9 mouse cellular contexts compared by ENCODE assay signal in the genomic region with DNA sequence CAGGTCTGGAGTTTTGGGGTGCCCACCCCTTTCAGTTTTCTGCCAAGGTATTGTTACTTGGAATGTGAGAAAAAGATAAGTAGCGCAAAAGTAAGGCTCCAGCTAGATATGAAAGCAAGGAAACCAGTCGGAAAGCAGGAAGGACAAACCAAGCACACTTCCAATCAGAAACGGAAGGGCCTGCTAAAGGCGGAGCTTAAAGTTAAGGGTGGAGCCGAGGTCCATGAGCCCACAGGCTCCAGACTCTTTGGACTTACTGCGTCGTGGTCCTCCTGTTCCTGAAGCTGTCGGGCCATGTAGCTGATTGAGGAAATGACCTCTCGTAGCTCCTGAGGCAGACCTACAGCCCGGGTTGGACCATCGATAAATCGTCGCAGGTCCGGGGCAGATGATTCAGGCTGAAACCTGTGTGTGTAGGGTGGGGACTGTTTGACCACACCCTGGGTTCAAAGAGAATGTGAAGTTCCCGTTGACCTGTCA. TPM values are rescaled to one million over a fixed set of nuclear protein-coding genes. Genes with fewer than 3 reads are reported as not detected.
A peak's percentile ranks its signal among the peaks of the same experiment; 100 is the strongest.
DNase-seq lines count a peak whose midpoint lies in the region; ATAC-seq lines count a peak whose summit lies in the region.
"Had no signal": no experiment of that assay in that cellular context is flagged by ENCODE, and none has a peak within 500 bp of the region (broad histone marks: within the 10 kb centered on the region; RNA-seq: fewer than 3 reads in every experiment).

No protein-coding gene starts in this region.

- no peaks in the 10 kb centered on the region for H3K36me3 ChIP-seq in embryonic facial prominence, embryonic 12.5 days
- H3K36me3 ChIP-seq in intestine, embryonic 16.5 days (ENCODE audit: control insufficient read depth, insufficient read depth, low read length) = no peaks in the 10 kb centered on the region

- no peaks in the 10 kb centered on the region for H3K9me3 ChIP-seq in embryonic facial prominence, embryonic 12.5 days
- H3K9me3 ChIP-seq in intestine, embryonic 16.5 days (ENCODE audit: control insufficient read depth, low read length) = no peaks in the 10 kb centered on the region

- H3K9ac ChIP-seq in embryonic facial prominence, embryonic 12.5 days = no peak overlapping the region
- H3K9ac ChIP-seq in intestine, embryonic 16.5 days (ENCODE audit: low read depth, low read length) = peak overlapping the region; percentile 9

- H3K4me2 ChIP-seq in embryonic facial prominence, embryonic 12.5 days (replicated peaks) = peak overlapping the region; percentile 6; the same call in 1 of the 2 replicates
- peak overlapping the region; percentile 53 for H3K4me2 ChIP-seq in intestine, embryonic 16.5 days (ENCODE audit: low read depth, low read length)

- no peak for ATAC-seq in embryonic facial prominence, embryonic 12.5 days (ENCODE audit: insufficient number of reproducible peaks, insufficient read depth, low FRiP score, low TSS enrichment)
- ATAC-seq in intestine, embryonic 16.5 days = peak; percentile 89

- no peaks in the 10 kb centered on the region for H3K4me1 ChIP-seq in embryonic facial prominence, embryonic 12.5 days
- no peaks in the 10 kb centered on the region for H3K4me1 ChIP-seq in intestine, embryonic 16.5 days (ENCODE audit: control insufficient read depth, insufficient read depth, low read length)

- H3K27ac ChIP-seq in embryonic facial prominence, embryonic 12.5 days = no peak overlapping the region
- no peak overlapping the region for H3K27ac ChIP-seq in intestine, embryonic 16.5 days (ENCODE audit: low read length)
- H3K27ac ChIP-seq: macrophage had no signal

- DNase-seq in adrenal gland, adult (ENCODE audit: inconsistent age in 2 of 2, low spot score in 1 of 2) = peak; percentile 42 to 77
- DNase-seq in adrenal gland, adult 8-10 months = no peak
- DNase-seq in lung, adult 18-20 months = peak; percentile 76 to 82
- DNase-seq in cerebellum, adult 11 months = no peak
- DNase-seq in cerebellum, postnatal 25 days = no peak
- DNase-seq in embryo, embryonic 9.5 days (ENCODE audit: extremely low spot score) = no peak

- H3K4me3 ChIP-seq in embryonic facial prominence, embryonic 12.5 days = no peak overlapping the region
- peak overlapping the region; percentile 20 for H3K4me3 ChIP-seq in intestine, embryonic 16.5 days (ENCODE audit: low read length)

- WGBS in embryonic facial prominence, embryonic 12.5 days = 44% methylated on average over 15 of the region's 15 CpGs
- 30% methylated on average over 15 of the region's 15 CpGs for WGBS in intestine, embryonic 16.5 days

- peaks cover 6% of the 10 kb centered on the region; the same call in 1 of the 2 replicates for H3K27me3 ChIP-seq in embryonic facial prominence, embryonic 12.5 days
- no peaks in the 10 kb centered on the region for H3K27me3 ChIP-seq in intestine, embryonic 16.5 days (replicated peaks; ENCODE audit: control insufficient read depth, insufficient read depth, low read length)

RNA-seq across cellular contexts. Expression of gene Chrnb1, which starts 10.9 kb away (rescaled TPM):
- 1 to 10 TPM; 1.5 to 8.1 (median 5.0) TPM for total RNA-seq in adrenal gland, adult 8-10 months (2022)
- polyA plus RNA-seq in embryonic facial prominence, embryonic 12.5 days (2016; fragmentation: Nextera tagmentation; extraction: Ambion mirVana) = 11.1 and 11.9 TPM in 2 replicates
- polyA plus RNA-seq in intestine, embryonic 16.5 days (2015; fragmentation: Nextera tagmentation; extraction: Ambion mirVana) = 3.9 and 4.7 TPM in 2 replicates
- polyA plus RNA-seq: macrophage had no signal

RNA-seq across cellular contexts. Expression of gene Fgf11, which starts 16.8 kb away (rescaled TPM):
- 10 to 100 TPM in 2 of 4 experiments, 1 to 10 TPM in 2; 2.5 to 32.7 (median 16.9) TPM for total RNA-seq in adrenal gland, adult 8-10 months (2022)
- polyA plus RNA-seq in embryonic facial prominence, embryonic 12.5 days (2016; fragmentation: Nextera tagmentation; extraction: Ambion mirVana) = 1.7 and 2.2 TPM in 2 replicates
- 1.3 and 1.4 TPM in 2 replicates for polyA plus RNA-seq in intestine, embryonic 16.5 days (2015; fragmentation: Nextera tagmentation; extraction: Ambion mirVana)

RNA-seq across cellular contexts. Expression of gene Zbtb4, which starts 19.1 kb away (rescaled TPM):
- total RNA-seq in adrenal gland, adult 8-10 months (2022) = 100 to 1,000 TPM in 2 of 4 experiments, 10 to 100 TPM in 2; 73.0 to 121 (median 97.6) TPM
- polyA plus RNA-seq in embryonic facial prominence, embryonic 12.5 days (2016; fragmentation: Nextera tagmentation; extraction: Ambion mirVana) = 2.1 and 2.4 TPM in 2 replicates
- polyA plus RNA-seq in intestine, embryonic 16.5 days (2015; fragmentation: Nextera tagmentation; extraction: Ambion mirVana) = 2.3 and 2.4 TPM in 2 replicates

RNA-seq across cellular contexts. Expression of gene Tmem102, which starts 20.6 kb away (rescaled TPM):
- 1 to 10 TPM in 1 of 4 experiments, under 1 TPM in 3; 0.45 to 1.1 (median 0.72) TPM for total RNA-seq in adrenal gland, adult 8-10 months (2022)
- 2.9 and 3.0 TPM in 2 replicates for polyA plus RNA-seq in embryonic facial prominence, embryonic 12.5 days (2016; fragmentation: Nextera tagmentation; extraction: Ambion mirVana)
- polyA plus RNA-seq in intestine, embryonic 16.5 days (2015; fragmentation: Nextera tagmentation; extraction: Ambion mirVana) = 34.6 and 42.7 TPM in 2 replicates
- polyA plus RNA-seq: macrophage had no signal

RNA-seq across cellular contexts. Expression of gene Slc35g3, which starts 23.1 kb away (rescaled TPM):
- not detected for total RNA-seq in adrenal gland, adult 8-10 months (2022)
- polyA plus RNA-seq in embryonic facial prominence, embryonic 12.5 days (2016; fragmentation: Nextera tagmentation; extraction: Ambion mirVana) = not detected in 2 replicates
- 0.13 and 0.16 TPM in 2 replicates for polyA plus RNA-seq in intestine, embryonic 16.5 days (2015; fragmentation: Nextera tagmentation; extraction: Ambion mirVana)
- polyA plus RNA-seq: macrophage had no signal

Comparison
In these comparisons a context has a peak if more than half of its experiments do, and no peak if none do; other contexts are left out.
1. DNase-seq: peak in adrenal gland, adult (2 of 2) and lung, adult 18-20 months (2 of 2); none in adrenal gland, adult 8-10 months (single experiment), cerebellum, adult 11 months (single experiment), cerebellum, postnatal 25 days (0 of 2) and embryo, embryonic 9.5 days (single experiment).